Mouse (Mus musculus) MEL (cell line): ENCODE data around the gene Gm28042. TPM values are rescaled to one million over a fixed set of nuclear protein-coding genes. Genes with fewer than 3 reads are reported as not detected.

Experiments used
- DNase-seq: peaks from one replicate; pipeline ENCODE4 v3.0.0; 2011; ENCODE audit warnings: low read depth, low spot score
- H3K27ac ChIP-seq: 2 replicates; pipeline ENCODE4 v1.5.1; 2012; ENCODE audit warnings: low read depth, mild to moderate bottlenecking, control low read depth, low read length, moderate library complexity; ENCODE audit not compliant: control insufficient read depth
- H3K27me3 ChIP-seq, 2 experiments: fragments of 150-350 bp in 1 of 2; sonication (generic) in 1 of 2; 2 replicates each; pipeline ENCODE4 v1.6.1; 2012; ENCODE audit warnings: low read length in 2 of 2, mild to moderate bottlenecking in 2 of 2, improper control_type of control experiment in 1 of 2, moderate library complexity in 1 of 2; ENCODE audit not compliant: insufficient read depth in 2 of 2, control insufficient read depth in 1 of 2
- H3K36me3 ChIP-seq, 2 experiments: 2 replicates each; pipeline ENCODE4 v1.6.1; 2012 to 2014; ENCODE audit warnings: low read length in 2 of 2, improper control_type of control experiment in 1 of 2, inconsistent platforms in 1 of 2, mild to moderate bottlenecking in 1 of 2; ENCODE audit not compliant: insufficient read depth in 2 of 2, control insufficient read depth in 1 of 2
- H3K4me1 ChIP-seq, 2 experiments: fragments of 150-350 bp in 1 of 2; sonication (generic) in 1 of 2; 2 replicates each; pipeline ENCODE4 v1.6.1; 2012; ENCODE audit warnings: low read length in 2 of 2, improper control_type of control experiment in 1 of 2, mild to moderate bottlenecking in 1 of 2; ENCODE audit not compliant: insufficient read depth in 2 of 2, control insufficient read depth in 1 of 2
- H3K4me3 ChIP-seq, 2 experiments: fragments of 150-350 bp in 1 of 2; sonication (generic) in 1 of 2; 2 replicates each; pipeline ENCODE4 v1.5.1; 2012; ENCODE audit warnings: low read depth in 2 of 2, low read length in 2 of 2, mild to moderate bottlenecking in 2 of 2, moderate library complexity in 2 of 2, control low read depth in 1 of 2, improper control_type of control experiment in 1 of 2; ENCODE audit not compliant: control insufficient read depth in 1 of 2, insufficient read depth in 1 of 2
- H3K79me2 ChIP-seq: 2 replicates; pipeline ENCODE4 v1.6.1; 2012; ENCODE audit warnings: mild to moderate bottlenecking, low read length, moderate library complexity; ENCODE audit not compliant: control insufficient read depth, poor library complexity, insufficient read depth
- H3K9ac ChIP-seq: 2 replicates; pipeline ENCODE4 v1.6.1; 2012; ENCODE audit warnings: low read depth, mild to moderate bottlenecking, control low read depth, low read length, moderate library complexity; ENCODE audit not compliant: control insufficient read depth, poor library complexity, severe bottlenecking
- H3K9me3 ChIP-seq: fragments of 150-350 bp; sonication (generic); replicated peaks from 2 replicates; pipeline ENCODE4 v1.6.1; 2012; ENCODE audit warnings: mild to moderate bottlenecking, low read length, improper control_type of control experiment, moderate library complexity; ENCODE audit not compliant: insufficient read depth
- BHLHE40 ChIP-seq: IDR thresholded peaks from 2 replicates; pipeline ENCODE4 v1.6.1; 2012; ENCODE audit warnings: low read depth, mild to moderate bottlenecking, inconsistent platforms, low read length, improper control_type of control experiment, borderline replicate concordance
- CHD1 ChIP-seq: IDR thresholded peaks from 2 replicates; pipeline ENCODE4 v1.6.1; 2012; ENCODE audit warnings: low read depth, mild to moderate bottlenecking, inconsistent platforms, low read length, improper control_type of control experiment
- CHD2 ChIP-seq: IDR thresholded peaks from 2 replicates; pipeline ENCODE4 v1.6.1; 2011; ENCODE audit warnings: low read length, improper control_type of control experiment
- E2F4 ChIP-seq: IDR thresholded peaks from 2 replicates; pipeline ENCODE4 v1.6.1; 2011; ENCODE audit warnings: low read depth, low read length, improper control_type of control experiment, borderline replicate concordance
- EP300 ChIP-seq, 2 experiments: IDR thresholded peaks; 2 replicates each; pipeline ENCODE4 v1.6.1; 2011; ENCODE audit warnings: improper control_type of control experiment in 2 of 2, low read length in 2 of 2, low read depth in 1 of 2, mild to moderate bottlenecking in 1 of 2
- GABPA ChIP-seq: IDR thresholded peaks from 2 replicates; pipeline ENCODE4 v1.6.1; 2012; ENCODE audit warnings: low read depth, mild to moderate bottlenecking, inconsistent platforms, low read length, improper control_type of control experiment, moderate library complexity
- GATA1 ChIP-seq: IDR thresholded peaks from 2 replicates; pipeline ENCODE4 v1.6.1; 2011; ENCODE audit warnings: low read depth, low read length, improper control_type of control experiment
- JUND ChIP-seq: IDR thresholded peaks from 2 replicates; pipeline ENCODE4 v1.6.1; 2011; ENCODE audit warnings: low read depth, mild to moderate bottlenecking, improper control_type of control experiment, low read length
- MEF2A ChIP-seq: IDR thresholded peaks from 2 replicates; pipeline ENCODE4 v1.6.1; 2014; ENCODE audit warnings: low read depth, mild to moderate bottlenecking, inconsistent platforms, low read length, improper control_type of control experiment; ENCODE audit not compliant: poor library complexity, insufficient replicate concordance, severe bottlenecking; ENCODE audit errors: extremely low read depth
- MXI1 ChIP-seq: IDR thresholded peaks from 2 replicates; pipeline ENCODE4 v1.6.1; 2011; ENCODE audit warnings: mild to moderate bottlenecking, low read depth, low read length, improper control_type of control experiment
- MYC ChIP-seq: IDR thresholded peaks from 2 replicates; pipeline ENCODE4 v1.6.1; 2011; ENCODE audit warnings: low read depth, mild to moderate bottlenecking, low read length, improper control_type of control experiment, moderate library complexity
- NELFE ChIP-seq: IDR thresholded peaks from 2 replicates; pipeline ENCODE4 v1.6.1; 2011; ENCODE audit warnings: low read depth, low read length, improper control_type of control experiment
- NRF1 ChIP-seq: IDR thresholded peaks from 2 replicates; pipeline ENCODE4 v1.6.1; 2014; ENCODE audit warnings: low read depth, mild to moderate bottlenecking, inconsistent platforms, low read length, improper control_type of control experiment, moderate library complexity; ENCODE audit not compliant: poor library complexity, insufficient read depth, severe bottlenecking
- POLR2A ChIP-seq, 2 experiments: IDR thresholded peaks; 2 replicates each; pipeline ENCODE4 v1.6.1; 2011 to 2012; ENCODE audit warnings: low read length in 2 of 2, mild to moderate bottlenecking in 2 of 2, control low read depth in 1 of 2, improper control_type of control experiment in 1 of 2, low read depth in 1 of 2, moderate library complexity in 1 of 2; ENCODE audit not compliant: control insufficient read depth in 1 of 2, insufficient read depth in 1 of 2, poor library complexity in 1 of 2
- POLR2AphosphoS2 ChIP-seq: IDR thresholded peaks from 2 replicates; pipeline ENCODE4 v1.6.1; 2011; ENCODE audit warnings: low read length, improper control_type of control experiment
- POLR2AphosphoS5 ChIP-seq: IDR thresholded peaks from 2 replicates; pipeline ENCODE4 v1.6.1; 2012; ENCODE audit warnings: low read depth, borderline replicate concordance, mild to moderate bottlenecking, inconsistent platforms, low read length, moderate library complexity, mixed read lengths
- RCOR1 ChIP-seq: IDR thresholded peaks from 2 replicates; pipeline ENCODE4 v1.6.1; 2012; ENCODE audit warnings: low read depth, mild to moderate bottlenecking, inconsistent platforms, low read length, improper control_type of control experiment
- SIN3A ChIP-seq: IDR thresholded peaks from 2 replicates; pipeline ENCODE4 v1.6.1; 2012; ENCODE audit warnings: low read length, improper control_type of control experiment, inconsistent platforms
- SMC3 ChIP-seq: IDR thresholded peaks from 2 replicates; pipeline ENCODE4 v1.6.1; 2011; ENCODE audit warnings: low read depth, low read length, improper control_type of control experiment
- UBTF ChIP-seq: IDR thresholded peaks from 2 replicates; pipeline ENCODE4 v1.6.1; 2012; ENCODE audit warnings: low read depth, mild to moderate bottlenecking, inconsistent platforms, low read length, improper control_type of control experiment, moderate library complexity, borderline replicate concordance; ENCODE audit not compliant: insufficient read depth
- USF1 ChIP-seq: IDR thresholded peaks from 2 replicates; pipeline ENCODE4 v1.6.1; 2014; ENCODE audit warnings: low read depth, mild to moderate bottlenecking, inconsistent platforms, low read length, improper control_type of control experiment, moderate library complexity
- USF2 ChIP-seq, 2 experiments: IDR thresholded peaks; 2 replicates each; pipeline ENCODE4 v1.6.1; 2011 to 2012; ENCODE audit warnings: improper control_type of control experiment in 2 of 2, low read length in 2 of 2, borderline replicate concordance in 1 of 2, inconsistent platforms in 1 of 2, low read depth in 1 of 2, mild to moderate bottlenecking in 1 of 2; ENCODE audit not compliant: insufficient read depth in 1 of 2
- ZKSCAN1 ChIP-seq: IDR thresholded peaks from 2 replicates; pipeline ENCODE4 v1.6.1; 2012; ENCODE audit warnings: low read depth, mild to moderate bottlenecking, inconsistent platforms, low read length, improper control_type of control experiment, moderate library complexity
- ZNF384 ChIP-seq: IDR thresholded peaks from 2 replicates; pipeline ENCODE4 v1.6.1; 2012; ENCODE audit warnings: low read depth, mild to moderate bottlenecking, inconsistent platforms, low read length, improper control_type of control experiment
- polyA plus RNA-seq, 2 experiments: library from polyadenylated mRNA; stranded (reverse) in 1 of 2; unstranded in 1 of 2; fragments of >175 nt in 1 of 2; fragments of >200 nt in 1 of 2; gene quantifications; 2 replicates each; pipeline versions ENCODE4 v1.2.1 to v1.2.4; 2012; ENCODE audit warnings: low replicate concordance in 2 of 2, low read depth in 1 of 2; ENCODE audit not compliant: insufficient read length in 2 of 2, insufficient read depth in 1 of 2, missing spikeins in 1 of 2
- total RNA-seq: library from RNA; depleted of rRNA; stranded (reverse); fragments of 300-350 nt; gene quantifications from 2 replicates; pipeline ENCODE4 v1.2.3, GENCODE M21; 2012

Gm28042 gene
- total and polyA plus RNA-seq, 3 experiments: 0.96 to 1.7 TPM; not detected in 1

GRCm38 (mm10) chr2:120003970-120004369, 23.3 kb upstream of the Gm28042 start:
- Histone ChIP-seq H3K4me1 (no peaks in the 10 kb centered on the region), H3K4me3 (no peak overlapping the region)
- no peak for TF ChIP-seq POLR2AphosphoS2
- TF ChIP-seq POLR2AphosphoS5: no peak
- no peak for TF ChIP-seq POLR2A (IDR thresholded peaks at IDR 0.05; ENCODE audit: control insufficient read depth in 1 of 2, insufficient read depth in 1 of 2, low read depth in 1 of 2, low read length in 2 of 2, poor library complexity in 1 of 2)
- no peak for TF ChIP-seq BHLHE40
- no peak for TF ChIP-seq RCOR1
- TF ChIP-seq MXI1: no peak
- TF ChIP-seq NELFE: no peak
- TF ChIP-seq JUND: no peak
- TF ChIP-seq GABPA: no peak
- no peak for TF ChIP-seq E2F4
- no peak for TF ChIP-seq USF2 (IDR thresholded peaks at IDR 0.05; ENCODE audit: borderline replicate concordance in 1 of 2, insufficient read depth in 1 of 2, low read depth in 1 of 2, low read length in 2 of 2)
- TF ChIP-seq EP300 (IDR thresholded peaks at IDR 0.05; ENCODE audit: low read depth in 1 of 2, low read length in 2 of 2): no peak
- TF ChIP-seq MYC: no peak
- TF ChIP-seq ZNF384: no peak
- no peak for TF ChIP-seq ZKSCAN1
- no peak for TF ChIP-seq NRF1
- TF ChIP-seq MEF2A: no peak
- TF ChIP-seq, all 39 proteins: peak for 0
- no peak overlapping the region for H3K9ac ChIP-seq
- H3K9me3 ChIP-seq: no peaks in the 10 kb centered on the region
- no peaks in the 10 kb centered on the region for H3K27me3 ChIP-seq
- H3K27ac ChIP-seq: no peak overlapping the region
- no peak for DNase-seq
- H3K36me3 ChIP-seq: no peaks in the 10 kb centered on the region
- no peaks in the 10 kb centered on the region for H3K79me2 ChIP-seq

GRCm38 (mm10) chr2:120006696-120007095, 20.6 kb upstream of the Gm28042 start:
- Histone ChIP-seq H3K36me3 (no peaks in the 10 kb centered on the region), H3K4me3 (no peak overlapping the region), H3K9me3 (no peaks in the 10 kb centered on the region), H3K4me1 (no peaks in the 10 kb centered on the region), H3K27me3 (no peaks in the 10 kb centered on the region), H3K79me2 (no peaks in the 10 kb centered on the region), H3K9ac (no peak overlapping the region), H3K27ac (no peak overlapping the region)
- DNase-seq: no peak
- TF ChIP-seq CHD2: no peak
- TF ChIP-seq SIN3A: no peak
- TF ChIP-seq CHD1: no peak
- no peak for TF ChIP-seq GATA1
- no peak for TF ChIP-seq UBTF
- no peak for TF ChIP-seq MXI1
- TF ChIP-seq SMC3: no peak
- no peak for TF ChIP-seq USF1
- no peak for TF ChIP-seq RCOR1
- no peak for TF ChIP-seq USF2 (IDR thresholded peaks at IDR 0.05; ENCODE audit: borderline replicate concordance in 1 of 2, insufficient read depth in 1 of 2, low read depth in 1 of 2, low read length in 2 of 2)
